Mouse (Mus musculus) kidney, postnatal 25 days (tissue): ENCODE results near the gene Epm2a.

Experiments used
- DNase-seq, 2 experiments: peaks; one replicate each; pipeline ENCODE4 v3.0.0; 2021; ENCODE audit warnings: mixed read lengths in 2 of 2

Gene Epm2a

DNA sequence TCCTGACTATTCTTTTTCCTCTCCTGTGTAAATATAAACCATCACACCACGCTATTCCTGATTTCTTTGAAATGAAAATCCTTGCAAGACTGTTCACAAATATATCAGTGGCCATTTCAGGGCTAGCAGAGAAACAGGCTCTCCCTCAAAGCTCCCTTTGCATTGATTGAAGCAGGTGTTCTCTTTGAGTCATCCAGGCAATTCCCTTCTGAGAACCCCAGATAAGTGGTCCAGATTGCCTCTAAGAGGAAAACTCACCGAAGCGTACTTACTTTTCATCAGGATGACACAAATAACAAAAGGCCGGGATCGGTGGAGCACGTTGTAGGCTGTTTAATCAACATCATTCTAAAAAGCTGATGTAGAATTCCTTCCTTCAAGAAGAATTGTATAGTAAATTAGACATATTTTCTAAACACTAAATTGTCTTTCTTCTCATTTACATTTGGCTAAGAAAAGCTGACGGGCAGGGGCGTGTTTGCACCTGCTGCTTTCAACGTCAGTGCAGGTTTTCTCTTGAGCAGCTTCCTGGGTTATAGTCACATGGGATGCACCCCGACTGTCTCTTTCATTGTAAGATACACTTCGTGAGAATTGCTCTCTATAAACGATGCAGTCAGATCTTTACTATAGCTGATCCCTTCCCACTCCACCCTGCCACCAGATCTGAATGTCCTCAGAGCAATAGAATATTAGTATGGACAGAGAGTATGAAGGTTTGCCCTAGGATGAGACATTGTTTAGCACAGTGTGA is 86.0 kb downstream of the Epm2a start:
- no peak for DNase-seq

DNA sequence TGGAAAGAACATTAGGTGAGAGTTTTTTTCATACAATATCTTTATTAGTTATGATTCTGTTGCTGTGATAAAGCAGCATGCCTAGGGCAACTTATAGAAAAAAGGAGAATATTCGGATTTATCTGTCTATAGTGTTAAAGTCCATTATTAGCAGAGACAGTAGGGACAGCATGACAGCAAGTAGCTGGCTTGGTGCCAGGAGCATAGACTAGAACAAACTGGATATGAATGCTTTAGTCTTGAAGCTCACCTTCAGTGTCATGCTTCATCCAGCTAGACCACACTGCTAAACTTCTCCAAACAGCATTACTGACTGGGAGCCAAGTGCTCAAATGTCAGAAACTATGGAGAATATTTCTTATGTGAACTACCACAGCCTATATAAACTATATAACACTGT is 93.8 kb downstream of the Epm2a start:
- DNase-seq: peak in 1 of 2 experiments; percentile 16

DNA sequence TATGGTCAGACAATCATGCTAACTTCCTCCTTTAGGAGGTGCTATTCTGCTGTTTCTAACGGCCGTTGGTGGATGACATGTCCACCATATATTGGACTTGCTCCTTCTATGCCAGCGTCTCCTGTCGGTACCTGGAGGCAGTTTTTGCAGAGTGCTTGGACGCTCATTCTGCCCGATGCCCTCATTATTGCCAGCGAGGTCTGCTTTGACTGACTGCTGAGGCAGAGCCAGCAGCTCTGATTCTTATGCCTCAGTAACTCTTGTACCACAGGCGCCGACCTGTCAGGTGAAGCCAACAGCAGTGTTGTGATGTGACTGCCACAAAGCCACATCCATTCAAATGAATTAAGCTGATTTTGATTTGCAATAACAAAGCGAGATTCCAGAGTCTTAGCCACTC is 95.3 kb downstream of the Epm2a start:
- no peak for DNase-seq

DNA sequence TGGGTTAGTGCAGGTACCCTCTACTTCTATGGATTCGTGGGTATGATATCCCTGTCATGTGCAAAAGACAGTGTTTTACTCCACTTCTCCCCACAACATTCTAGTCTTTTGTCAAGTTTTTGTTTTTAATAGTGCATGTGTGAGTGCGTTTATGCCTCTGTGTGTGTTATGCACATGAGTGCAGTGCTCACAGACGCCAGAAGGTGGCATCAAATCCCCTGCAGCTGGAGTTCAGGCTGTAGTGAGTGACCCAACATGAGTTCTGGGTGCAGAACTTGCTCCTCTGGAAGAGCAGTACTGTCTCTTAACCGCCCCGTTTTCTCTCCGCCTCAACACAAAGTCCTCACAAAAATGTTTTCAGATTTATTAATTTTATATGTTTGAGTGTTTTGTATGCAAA is 96.1 kb downstream of the Epm2a start:
- no peak for DNase-seq

DNA sequence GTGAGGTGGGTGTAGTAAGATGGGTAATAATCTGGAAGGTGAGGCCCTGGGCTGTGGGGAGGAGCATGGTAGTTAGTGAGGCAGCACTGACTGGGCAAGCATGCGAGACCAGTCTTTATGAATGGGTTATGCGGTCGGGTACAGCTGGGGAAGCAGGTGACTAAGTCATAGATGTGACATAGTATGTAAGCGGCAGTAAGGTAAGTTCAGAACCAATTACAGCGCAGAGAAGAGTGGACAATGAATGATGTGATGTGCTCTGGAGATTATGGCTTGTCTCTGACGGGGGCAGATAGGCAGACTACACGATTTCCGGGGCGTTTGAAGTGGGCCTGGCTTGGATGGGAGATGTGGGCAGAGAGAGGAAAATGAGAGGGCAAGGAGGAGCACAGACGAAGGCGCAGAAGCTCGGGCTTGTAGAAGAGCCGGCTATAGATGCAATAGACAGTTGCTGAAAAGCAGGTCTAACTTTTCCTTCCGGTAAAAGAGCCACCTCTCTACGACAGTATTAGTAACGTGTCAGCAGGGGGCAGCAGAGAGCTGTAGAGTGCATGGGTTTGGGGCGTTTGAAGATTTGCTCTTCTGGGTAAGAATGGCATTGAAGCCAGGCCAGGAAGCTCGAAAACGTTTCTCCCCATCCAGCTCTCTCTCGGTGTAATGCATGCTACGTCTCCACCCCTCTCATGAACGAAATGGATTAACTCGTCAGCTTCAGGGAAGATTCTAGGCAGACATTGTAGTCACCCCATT is 106.5 kb downstream of the Epm2a start:
- peak; percentile 74 to 90 for DNase-seq

DNA sequence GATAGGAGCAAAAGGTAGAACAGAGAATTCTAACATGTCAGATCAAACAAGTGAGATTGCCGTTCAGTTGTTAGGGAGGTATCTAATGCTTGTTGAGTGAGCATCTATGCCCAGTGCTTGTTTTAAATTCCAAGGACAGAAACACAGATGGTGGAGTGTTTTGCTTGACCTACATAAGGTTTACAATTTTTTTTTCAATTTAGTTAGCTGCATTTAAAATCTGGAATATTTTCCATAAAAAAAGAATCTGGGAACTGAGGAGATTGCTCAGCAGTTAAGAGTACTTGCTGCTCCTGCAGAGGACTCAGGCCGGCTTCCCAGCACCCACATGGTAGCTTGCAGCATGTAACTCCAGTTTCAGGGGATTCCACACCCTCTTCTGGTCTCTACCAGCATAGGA is 109.3 kb downstream of the Epm2a start:
- no peak for DNase-seq

DNA sequence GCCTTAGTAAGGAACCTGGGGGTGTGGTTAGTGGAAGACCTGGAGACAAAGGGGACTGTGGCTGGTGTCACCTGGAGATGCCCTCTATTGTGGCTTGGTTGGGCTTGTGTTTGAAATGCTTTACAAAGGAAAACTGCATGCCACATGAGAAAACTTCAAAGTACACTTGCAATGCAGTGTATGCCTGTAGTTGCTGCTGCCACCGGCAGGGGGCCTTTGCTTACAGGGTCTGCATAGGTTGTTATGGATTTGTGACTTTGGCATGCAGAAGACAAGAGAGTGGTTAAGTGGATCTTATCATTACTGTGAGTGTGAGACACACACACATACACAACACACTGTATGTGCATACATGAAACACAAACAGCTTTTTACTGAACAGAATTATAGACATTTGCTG is 114.2 kb downstream of the Epm2a start:
- DNase-seq: no peak

DNA sequence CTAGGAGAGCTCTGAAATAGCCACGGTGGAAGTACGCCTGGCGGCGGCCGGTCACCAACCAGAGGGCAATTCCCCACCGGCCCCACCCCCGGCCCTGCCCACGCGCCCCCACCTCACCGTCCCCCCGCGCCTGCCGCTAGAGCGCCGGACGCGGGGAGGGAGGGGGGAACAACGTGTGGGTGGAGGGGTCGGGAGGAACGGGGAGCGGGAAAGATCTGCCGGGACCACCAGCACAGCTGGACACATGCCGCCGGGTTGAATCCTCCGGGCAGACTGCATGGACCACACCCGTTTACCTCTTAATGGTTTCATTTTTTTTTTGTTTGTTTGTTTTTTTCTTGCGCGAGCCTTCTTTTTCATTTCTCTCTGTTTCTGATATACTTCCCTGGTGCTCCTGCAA is 148.8 kb downstream of the Epm2a start:
- DNase-seq: peak; percentile 69 to 77
